Mouse (Mus musculus): ENCODE data around the gene Fam189a2.

Gene Fam189a2

GRCm38 (mm10) chr19:24030871-24031556, at the start of gene Fam189a2:
Gene Fam189a2 (minus strand): TSS chr19:24031019.
- peak; percentile 36 for DNase-seq (ENCODE audit: low spot score)

DNA sequence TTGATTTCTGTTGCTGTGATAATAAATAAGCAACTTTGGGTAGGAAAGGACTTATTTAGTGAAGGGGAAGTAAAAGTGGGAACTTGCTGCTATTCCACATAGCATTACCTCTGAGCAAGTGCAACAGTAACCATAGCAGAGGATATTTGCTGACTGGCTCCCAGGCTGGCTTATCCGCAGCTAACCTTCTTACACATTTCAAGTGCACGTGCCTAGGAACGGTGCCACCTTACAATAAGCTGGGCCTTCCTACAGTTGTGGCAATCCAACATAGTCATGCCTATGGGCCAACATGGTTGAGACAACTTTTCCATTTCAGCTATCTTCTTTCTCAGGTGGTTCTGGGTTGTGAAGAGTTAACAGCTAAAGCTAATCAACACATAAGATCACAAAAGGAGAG, 46.8 kb upstream of the Fam189a2 start:
- no peak for DNase-seq (ENCODE audit: low spot score)

GRCm38 (mm10) chr19:24076536-24076935, 45.7 kb upstream of the Fam189a2 start:
- DNase-seq (ENCODE audit: low spot score): no peak

GRCm38 (mm10) chr19:24075927-24076326, 45.1 kb upstream of the Fam189a2 start:
- DNase-seq (ENCODE audit: low spot score): no peak

DNA sequence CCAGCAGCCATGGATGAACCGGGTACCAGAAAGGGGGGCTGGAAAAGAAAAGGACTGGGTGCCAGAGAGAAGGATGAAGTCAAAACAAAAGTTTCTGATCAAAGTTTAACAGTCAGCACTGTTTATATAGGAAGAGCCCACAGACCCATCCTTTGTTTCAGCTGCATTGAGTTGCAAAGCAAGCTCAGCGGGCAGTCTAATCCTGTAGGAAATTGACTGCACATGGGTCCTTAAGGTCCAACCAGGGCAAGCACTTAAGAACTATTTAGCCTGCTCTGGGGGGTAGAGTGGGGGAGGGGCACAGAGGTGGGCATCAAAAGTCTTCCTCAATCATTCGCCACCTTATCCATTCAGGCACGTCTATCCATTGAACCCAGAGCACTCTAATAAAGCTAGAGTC, 42.3 kb upstream of the Fam189a2 start:
- no peak for DNase-seq (ENCODE audit: low spot score)

DNA sequence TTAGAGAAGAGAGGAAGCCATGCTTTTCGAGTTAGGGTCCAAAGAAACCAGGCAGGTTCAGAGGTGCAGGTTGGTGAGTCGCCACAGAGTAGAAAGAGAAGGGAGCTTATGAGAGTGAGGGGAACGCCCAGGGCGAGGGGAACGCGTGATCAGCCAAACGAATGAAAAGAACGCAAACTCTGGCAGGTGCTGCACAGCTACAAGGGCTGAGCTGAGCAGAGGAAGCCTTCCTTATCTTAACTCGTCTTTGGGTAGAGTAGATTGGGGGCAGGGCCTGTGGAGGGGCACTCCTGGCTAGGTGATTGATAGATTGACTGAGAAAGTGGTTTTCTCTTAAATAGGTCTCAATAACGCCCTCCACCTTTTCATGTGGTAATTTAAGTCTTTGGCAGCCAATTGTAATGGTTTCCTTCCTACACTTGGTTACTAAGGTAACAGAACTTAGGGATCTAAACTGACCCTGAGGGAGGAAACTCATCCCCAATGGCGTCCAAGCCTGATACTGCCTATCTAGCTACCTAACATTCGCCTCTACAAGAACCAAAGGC, 33.6 kb upstream of the Fam189a2 start:
- no peak for DNase-seq (ENCODE audit: low spot score)

DNA sequence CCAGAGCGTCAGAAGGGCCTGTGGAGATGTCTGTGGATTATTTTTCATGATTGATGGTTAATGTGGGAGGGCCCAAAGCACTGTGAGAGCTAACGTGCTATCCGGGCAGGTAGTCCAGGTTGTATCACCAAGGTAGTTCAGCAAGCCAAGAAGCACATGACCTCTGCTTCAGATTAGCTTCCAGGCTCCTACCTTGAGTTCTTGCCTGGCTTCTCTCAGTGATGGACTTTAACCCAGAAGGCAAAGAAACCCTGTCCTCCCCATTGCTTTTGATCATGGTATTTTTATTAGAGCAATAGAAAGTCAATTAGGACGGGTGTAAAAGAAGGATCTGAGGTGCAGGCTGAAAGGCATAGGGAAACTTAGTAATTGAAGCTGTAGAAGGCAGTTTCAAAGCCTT, 32.8 kb upstream of the Fam189a2 start:
- DNase-seq (ENCODE audit: low spot score): no peak

- DNase-seq (ENCODE audit: low spot score): no peak
Measured at GRCm38 (mm10) chr19:24058851-24059250, 28.0 kb upstream of the Fam189a2 start.

DNA sequence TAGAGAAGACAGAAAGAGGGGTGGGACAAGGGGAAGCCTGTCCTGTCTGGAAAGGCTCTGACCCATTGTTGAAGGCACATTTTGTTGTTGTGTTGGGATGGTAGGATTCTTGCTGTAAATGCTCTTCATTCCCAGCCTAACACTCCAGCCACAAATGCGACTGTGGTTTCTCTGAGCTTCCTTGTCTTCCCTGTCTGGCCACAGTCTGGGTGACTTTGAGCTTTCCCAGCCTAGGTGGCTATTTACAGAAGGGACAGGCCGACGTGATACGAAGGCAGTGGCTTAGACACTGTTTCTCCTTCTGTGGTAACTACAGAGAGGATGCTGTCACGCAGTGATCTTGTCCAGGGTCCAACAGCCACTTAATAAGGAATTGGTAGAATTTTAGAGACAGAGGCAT, 27.2 kb upstream of the Fam189a2 start:
- DNase-seq (ENCODE audit: low spot score): no peak

GRCm38 (mm10) chr19:24056880-24057279, 26.1 kb upstream of the Fam189a2 start:
- no peak for DNase-seq (ENCODE audit: low spot score)

GRCm38 (mm10) chr19:24054904-24055303, 24.1 kb upstream of the Fam189a2 start:
- DNase-seq (ENCODE audit: low spot score): no peak

DNA sequence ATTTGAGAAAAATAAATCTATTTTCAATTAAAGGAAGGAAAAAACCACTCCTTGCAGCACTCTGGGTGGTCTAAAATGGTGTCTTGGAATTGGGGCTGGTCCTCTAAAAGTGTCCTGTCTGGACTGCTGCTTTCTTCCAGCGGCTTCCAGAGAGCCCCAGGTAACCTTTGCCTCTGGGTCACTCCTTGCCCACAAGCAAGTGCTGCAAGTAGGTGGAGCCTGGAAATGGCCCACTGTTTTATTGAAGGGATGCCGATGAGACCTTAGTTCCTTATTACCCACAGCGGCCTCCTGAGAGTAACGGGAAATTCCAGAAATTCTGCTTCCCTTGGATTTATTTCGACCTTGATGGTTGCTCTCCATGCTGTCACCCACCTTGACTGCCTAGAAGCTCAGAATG, 23.4 kb upstream of the Fam189a2 start:
- no peak for DNase-seq (ENCODE audit: low spot score)

DNA sequence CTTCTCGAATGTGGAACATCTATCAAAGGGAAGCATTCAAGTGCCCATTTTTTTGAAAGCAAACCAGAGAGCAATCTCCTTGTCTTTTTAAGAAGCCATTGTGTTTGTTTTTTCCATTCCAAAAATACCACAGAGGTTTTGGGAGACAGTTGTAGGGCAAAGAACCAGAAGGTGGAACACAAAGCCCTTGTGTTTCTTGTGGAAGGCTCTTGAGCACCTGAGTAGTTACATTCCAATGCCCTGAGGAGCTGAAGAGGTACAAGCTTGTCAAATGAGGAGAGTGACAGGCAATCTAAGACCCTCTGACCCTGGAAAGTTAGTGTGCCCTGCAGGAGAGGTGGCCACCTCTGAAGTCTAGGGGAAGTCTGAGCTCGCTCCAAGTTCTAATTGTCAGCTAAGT, 19.7 kb upstream of the Fam189a2 start:
- no peak for DNase-seq (ENCODE audit: low spot score)

GRCm38 (mm10) chr19:24049329-24049728, 18.5 kb upstream of the Fam189a2 start:
- no peak for DNase-seq (ENCODE audit: low spot score)

- DNase-seq (ENCODE audit: low spot score): no peak
Measured at GRCm38 (mm10) chr19:24046395-24046993, 15.7 kb upstream of the Fam189a2 start.

- DNase-seq (ENCODE audit: low spot score): no peak
Measured at GRCm38 (mm10) chr19:24042387-24042786, 11.6 kb upstream of the Fam189a2 start.

DNA sequence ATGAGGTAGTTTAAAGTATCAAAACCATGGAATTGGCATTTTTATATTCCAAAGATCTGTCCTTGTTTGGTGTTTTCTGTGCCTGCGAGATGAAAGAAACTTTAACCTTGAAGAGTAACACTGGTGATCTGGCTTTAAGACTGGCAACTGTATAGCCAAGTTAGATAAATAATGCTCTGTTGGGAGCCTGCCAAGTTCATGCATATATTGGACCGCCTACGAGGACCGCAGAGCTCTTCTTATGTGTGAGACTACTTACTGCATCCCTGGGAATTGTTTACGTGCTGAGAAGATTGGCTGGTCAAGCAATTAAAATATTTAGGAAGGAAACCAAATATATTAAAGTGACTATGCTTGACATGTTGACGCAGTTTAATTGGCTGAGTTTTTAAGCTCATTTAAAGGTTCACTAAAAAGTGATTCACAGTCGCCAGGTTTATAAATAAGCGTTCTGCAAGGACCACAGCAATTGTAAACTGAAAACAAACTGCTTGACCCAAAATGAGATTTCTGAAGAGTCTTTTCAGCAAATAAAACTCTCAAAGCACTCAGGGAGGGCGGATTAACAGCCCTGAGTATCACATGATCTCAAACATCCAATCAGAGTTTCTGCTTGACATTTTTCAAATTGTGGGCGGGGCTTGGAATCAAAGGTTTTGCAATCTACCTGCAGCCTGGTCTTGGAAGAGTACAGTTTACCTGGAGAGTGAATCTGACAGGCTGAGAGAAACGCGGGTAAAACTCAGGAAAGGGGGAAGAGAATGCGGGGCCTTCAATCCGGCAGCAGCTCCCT, 8.4 kb upstream of the Fam189a2 start:
- no peak for DNase-seq (ENCODE audit: low spot score)

- peak; percentile 10 for DNase-seq (ENCODE audit: low spot score)
Measured at GRCm38 (mm10) chr19:24034367-24034766, 3.5 kb upstream of the Fam189a2 start.

DNA sequence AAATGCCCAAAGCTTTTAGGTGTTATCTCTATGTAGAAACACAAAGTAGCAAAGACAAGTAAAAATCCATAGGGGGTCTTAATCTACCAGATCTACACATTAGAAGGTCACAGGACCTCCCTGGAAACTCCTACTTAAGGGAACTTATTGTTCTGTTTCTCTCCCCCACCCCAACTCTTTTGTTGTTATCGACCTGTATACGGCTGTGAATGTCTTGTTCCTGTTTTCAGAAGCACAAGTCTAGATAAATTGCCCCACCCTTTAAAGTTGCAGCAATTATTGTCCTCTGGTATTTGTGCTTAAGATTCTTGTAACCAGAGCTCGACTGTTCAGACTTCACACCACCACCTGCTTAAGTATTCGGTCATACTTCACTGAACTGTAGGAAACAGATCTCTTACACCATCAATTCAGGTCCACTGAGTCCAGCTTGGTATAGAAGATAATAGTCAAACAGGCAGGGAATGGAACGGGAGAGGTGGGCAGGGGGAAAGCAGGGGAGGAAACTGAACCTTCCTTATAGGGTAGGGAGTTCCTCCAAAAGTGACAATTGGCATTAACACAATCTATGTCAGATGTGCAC, 1.9 kb upstream of the Fam189a2 start:
- no peak for DNase-seq (ENCODE audit: low spot score)

DNA sequence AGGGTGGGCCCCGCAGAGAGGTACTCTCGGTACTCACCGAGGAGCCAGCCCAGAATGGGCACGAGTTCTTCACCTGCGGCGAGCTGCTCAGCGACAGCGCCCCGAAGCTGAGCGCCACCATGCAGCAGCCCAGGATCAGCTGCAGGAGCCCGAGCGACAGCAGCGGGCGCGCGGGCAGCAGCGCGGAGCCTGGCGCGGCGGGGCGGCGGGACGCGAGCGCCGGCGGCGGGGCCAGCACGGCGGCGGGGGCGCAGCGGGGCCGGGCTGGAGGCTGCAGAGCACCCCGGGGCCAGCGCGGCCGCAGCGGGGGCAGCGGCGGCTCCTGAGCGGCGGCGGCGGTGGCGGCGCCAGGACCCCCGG, 328 bp downstream of the Fam189a2 start:
- peak; percentile 12 for DNase-seq (ENCODE audit: low spot score)

GRCm38 (mm10) chr19:24029616-24030510, 956 bp downstream of the Fam189a2 start:
- peak; percentile 25 for DNase-seq (ENCODE audit: low spot score)

DNA sequence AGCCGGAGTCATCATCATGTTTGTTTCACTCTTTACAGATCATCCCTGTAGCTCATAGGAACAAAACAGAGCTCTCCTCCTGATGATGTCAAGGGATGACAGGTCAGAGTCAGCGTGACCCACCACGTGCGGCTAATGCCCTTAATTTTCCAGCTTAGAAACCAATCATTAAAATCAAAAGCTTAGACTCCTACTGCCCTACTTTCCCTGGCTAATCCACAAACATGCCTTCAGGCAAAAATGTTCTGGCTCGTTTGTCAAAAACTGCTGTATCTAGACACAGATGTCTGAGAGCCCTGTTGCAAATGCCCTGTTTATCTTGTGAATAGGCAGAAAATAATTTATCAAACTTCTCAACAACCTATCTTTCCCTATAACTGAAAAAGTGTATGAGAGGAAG, 4.9 kb downstream of the Fam189a2 start:
- no peak for DNase-seq (ENCODE audit: low spot score)
